Mouse (Mus musculus): ENCODE measurements at regions not wholly inside any gene's neighbourhood (a gene's known extent, or its start where the extent isn't known, plus 50 kb on each side); places are given as distances from the start of the nearest gene placed in this dataset.

- TF ChIP-seq CTCF (IDR thresholded peaks at IDR 0.05; ENCODE audit: borderline replicate concordance, insufficient read depth, low read length) = no peak
- TF ChIP-seq POLR2A (IDR thresholded peaks at IDR 0.05; ENCODE audit: low read depth, low read length) = no peak
Observed at GRCm38 (mm10) chr5:118445252-118445987, 115.1 kb upstream of the Med13l start.
